Mouse (Mus musculus) activated CD4-positive, CD25-positive, alpha-beta regulatory T cell, adult 4 months (primary cell): Measurements from ENCODE around the gene Grap. TPM values are rescaled to one million over a fixed set of nuclear protein-coding genes. Genes with fewer than 3 reads are reported as not detected.

Experiments used
- ATAC-seq: one replicate; pipeline ENCODE4 v1.8.0; 2017
- polyA plus RNA-seq, 2 experiments: library from polyadenylated mRNA; unstranded; fragments of 100-300 nt; shearing (Covaris generic); gene quantifications; one replicate each; pipeline ENCODE4 v1.2.1; 2017

Gene Grap
- polyA plus RNA-seq, 2 experiments from 2014 or later = 171 to 177 TPM

DNA sequence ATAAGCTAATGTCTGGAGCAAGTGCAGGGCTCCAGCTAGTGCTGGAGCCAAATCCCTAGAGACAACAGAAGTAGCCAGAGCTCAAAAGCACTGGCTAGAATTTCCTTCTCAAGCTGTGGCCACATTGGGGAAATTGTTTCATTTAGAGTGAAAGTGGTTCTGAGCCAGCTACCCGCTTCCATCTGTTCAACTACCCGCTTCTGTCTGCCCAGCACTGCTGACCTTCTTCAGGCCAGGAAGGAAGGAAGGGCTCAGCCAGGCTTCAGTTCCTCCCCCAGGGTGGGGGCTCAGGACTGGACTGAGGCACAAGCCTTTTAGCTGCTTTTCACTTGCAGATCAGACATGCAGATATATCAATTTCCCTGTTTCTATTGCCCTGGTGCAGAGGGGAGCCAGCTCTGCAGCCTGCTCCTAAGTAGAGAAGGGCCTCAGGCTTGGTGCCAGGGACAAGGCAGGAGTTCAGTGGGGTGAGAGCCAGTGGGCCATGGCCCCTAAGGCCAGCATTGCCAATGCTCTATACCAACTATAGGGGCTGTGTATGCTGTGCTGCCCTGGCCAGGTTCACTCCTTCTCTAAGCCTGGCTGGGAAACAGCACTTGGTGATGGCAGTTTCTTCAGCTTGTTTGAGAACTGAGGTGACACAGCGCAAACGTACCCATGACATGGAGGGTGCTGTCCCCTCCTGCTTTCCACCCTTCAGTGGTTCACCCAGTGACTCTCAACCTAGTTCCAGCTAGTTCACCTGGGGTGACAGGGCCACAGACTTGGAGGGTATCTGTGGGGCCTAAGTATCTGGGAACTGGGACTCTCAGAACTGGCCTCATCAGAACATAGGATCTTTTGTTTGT is 6.2 kb downstream of the Grap start:
- ATAC-seq = no peak

DNA sequence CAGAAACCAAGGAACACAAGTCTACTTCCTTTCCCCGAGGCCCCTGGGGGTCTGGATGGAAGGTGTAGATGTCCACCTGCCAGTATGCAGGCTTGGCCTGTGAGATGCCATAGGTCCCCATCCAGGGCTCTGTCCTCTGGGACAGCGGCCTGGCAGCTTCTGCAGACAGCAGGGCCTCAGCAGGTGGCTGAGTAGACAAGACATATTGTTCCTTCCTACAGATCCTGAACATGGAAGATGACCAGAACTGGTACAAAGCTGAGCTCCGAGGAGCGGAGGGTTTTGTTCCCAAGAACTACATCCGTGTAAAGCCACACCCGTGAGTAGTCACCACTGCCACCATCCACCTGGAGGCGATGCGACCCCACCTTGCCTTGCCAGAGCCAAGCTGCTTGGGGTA is 6.9 kb downstream of the Grap start:
- ATAC-seq = no peak

DNA sequence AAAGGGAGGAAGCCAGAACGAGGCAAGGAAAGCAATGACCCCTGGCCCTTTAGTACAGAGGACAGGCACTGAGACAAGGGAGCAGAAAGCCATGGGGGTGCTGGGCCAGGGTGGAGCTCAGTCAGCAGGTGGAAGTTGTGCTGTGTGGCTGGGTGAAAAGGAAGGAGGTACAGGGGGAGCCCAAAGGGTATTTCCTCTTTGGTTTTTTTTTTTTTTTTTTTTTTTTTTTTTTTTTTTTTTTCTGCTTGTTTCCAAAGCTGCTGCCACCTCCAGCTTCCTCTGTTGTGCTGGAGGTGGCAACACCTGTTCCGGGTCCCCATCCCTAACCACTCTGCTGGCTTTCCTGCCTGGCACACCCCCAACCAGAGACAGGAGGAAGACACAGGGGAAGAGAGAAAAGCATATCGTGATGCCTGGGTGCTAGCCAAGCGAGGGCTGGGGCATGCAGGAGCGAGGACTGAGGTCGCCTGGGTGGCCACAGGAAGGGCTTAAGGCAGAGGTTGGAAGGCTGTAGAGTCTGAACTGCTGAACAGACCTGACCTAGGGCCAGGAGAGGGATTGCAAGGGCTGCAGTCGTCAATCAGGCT is 7.8 kb downstream of the Grap start:
- ATAC-seq = peak; percentile 75

DNA sequence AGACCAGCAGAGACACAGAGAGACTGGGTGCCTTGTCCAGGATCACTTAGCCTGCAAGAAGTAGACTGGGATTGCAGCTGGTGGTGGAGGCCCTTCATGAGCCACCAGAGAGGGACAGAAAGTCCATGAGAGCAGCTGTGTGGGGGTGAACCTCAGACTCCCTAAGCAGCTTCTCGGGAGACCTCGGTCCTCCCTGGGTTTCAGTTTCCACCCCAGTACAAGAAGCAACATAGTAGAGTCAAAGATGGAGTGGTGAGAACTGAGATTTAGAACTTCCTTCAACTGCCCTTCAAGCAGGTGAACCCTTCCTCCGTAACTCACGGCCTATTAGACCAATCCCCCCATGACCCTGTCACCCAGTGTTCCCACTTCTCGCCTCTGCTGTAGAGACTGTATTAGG is 9.1 kb downstream of the Grap start:
- no peak for ATAC-seq

DNA sequence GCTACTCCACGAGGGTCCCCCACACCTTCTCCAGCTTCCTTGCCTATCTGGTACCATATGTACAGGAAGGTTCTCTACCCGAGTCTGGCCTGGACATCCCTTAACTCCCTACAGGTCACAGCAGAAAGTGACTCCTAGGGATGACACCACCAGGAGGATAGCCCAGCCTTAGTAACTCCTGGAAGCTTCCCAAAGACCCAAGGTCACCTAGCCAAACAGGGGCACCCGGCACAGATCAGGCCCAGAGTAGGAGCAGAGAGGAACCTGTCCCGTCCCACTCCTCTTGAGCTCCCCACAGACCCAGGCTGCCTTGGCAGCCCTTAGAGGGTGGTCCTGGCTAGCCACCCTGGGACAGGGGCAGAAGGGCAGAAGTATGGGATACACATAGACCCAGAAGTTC is 12.3 kb downstream of the Grap start:
- ATAC-seq = no peak

DNA sequence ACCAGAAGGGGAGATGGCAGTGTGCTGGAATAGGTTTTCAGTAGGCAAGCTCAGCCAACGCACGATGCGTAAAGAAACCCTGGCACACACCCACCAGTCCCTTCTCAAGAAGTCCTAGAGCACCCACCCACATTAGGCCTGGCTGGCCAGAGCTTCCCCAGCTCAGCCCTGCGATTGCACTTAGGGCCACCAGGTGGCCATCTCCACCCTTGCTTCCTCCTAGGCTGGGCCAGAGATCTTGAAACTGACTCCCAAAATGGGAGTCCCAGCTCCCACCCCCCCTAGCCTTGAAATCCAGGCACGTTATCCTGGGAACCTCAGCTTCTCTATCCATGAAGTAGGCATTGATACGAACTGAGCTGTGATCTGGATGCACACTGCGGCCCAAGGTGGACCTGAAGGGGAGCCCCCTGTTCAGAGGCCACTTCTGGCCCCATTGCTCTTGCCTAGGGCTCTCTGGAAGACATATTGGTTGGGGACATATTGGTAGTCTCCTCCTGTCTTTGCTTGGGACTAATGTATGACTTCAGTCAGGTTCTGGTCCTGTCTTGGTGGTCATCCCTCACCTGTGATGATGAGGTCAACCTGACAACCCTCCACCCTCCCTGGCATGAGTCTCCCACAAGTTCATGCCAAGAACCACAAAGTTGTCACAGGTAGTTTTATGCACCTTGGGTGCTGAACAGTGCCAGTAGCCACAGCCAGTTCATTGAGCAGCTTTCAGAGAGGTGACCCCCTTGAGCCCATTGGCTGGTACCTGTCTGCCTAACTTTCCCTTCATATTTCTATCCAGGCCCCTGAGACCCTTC is 13.1 kb downstream of the Grap start:
- ATAC-seq = no peak

DNA sequence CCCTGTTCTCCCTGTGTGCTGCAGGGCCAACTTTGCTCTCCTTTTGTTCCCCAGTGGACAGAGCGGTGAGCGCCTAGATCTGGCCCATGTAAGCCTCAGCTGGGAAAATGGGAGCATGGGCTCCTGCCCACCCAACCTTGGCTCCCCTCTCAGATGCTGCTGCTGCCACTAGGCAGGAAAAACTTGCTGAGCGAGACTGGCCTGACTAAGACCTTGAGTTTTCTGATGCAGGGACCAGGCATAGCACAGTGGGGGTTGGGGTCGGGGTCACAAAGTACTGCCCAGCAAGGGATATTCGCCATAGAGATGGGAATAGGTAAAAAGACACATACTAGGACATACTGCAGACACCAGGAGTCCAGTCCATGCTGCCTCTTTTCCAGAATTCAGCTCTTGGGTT is 14.2 kb downstream of the Grap start:
- ATAC-seq = no peak

DNA sequence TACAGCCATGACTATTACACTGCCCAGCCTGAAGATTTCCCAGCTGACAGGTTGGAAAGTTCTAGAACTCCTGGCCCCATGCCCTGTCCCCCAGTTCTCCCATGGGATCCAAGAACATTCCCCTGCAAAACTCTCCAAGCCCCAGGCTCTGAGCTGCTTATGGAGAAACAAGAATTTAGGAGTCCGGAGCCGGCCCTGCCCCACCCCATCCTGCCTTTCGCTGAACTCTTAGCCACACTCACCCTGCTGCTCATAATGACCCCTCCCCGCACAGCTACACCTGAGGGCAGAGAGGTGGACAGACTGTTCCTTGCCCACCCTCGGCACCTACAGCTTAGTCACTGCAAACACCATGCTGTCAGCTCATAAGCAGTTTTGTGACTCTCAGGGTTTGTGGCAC is 14.7 kb downstream of the Grap start:
- no peak for ATAC-seq

DNA sequence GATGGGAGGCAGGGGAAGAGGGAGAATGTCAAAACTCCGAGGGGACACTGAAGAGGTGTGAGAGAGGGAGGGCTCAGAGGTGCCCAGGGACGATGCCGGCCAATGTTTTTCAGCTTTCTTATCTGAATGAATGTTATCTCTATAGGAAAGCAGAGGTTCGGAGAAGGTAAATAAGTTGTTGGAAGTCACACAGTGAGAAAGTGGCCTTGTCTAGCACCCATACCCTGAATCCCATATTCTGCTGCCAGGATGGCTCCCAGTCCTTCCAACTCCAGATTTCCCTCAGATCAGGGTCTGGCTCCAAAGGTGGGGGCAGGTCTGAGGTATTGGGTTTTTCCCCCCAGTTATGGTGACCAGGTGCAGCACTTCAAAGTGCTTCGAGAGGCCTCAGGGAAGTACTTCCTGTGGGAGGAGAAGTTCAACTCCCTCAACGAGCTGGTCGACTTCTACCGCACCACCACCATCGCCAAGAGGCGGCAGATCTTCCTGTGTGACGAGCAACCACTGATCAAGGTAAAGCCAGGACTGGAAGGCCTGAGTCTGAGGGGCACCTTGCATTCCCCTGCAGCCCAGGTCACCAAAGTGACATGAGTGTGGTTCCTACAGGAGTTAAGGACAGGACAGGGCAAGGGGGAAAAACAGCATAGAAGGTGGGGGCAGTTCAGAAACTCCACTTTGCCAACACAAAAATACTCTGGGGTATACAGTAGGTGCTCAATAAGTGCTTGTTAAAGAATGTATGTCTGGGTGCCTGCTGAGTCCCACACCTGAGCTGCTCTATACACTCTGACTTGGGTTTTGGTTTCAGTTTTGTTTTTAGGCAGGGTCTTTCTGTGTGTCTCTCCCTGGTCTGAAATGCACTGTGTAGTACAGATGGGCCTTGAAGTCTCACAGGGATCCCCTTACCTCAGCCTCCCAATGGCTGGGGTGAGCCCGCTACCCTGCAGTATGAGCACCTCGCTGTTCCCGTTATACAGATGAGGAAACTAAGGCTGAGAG is 16.7 kb downstream of the Grap start:
- ATAC-seq = peak; percentile 70

DNA sequence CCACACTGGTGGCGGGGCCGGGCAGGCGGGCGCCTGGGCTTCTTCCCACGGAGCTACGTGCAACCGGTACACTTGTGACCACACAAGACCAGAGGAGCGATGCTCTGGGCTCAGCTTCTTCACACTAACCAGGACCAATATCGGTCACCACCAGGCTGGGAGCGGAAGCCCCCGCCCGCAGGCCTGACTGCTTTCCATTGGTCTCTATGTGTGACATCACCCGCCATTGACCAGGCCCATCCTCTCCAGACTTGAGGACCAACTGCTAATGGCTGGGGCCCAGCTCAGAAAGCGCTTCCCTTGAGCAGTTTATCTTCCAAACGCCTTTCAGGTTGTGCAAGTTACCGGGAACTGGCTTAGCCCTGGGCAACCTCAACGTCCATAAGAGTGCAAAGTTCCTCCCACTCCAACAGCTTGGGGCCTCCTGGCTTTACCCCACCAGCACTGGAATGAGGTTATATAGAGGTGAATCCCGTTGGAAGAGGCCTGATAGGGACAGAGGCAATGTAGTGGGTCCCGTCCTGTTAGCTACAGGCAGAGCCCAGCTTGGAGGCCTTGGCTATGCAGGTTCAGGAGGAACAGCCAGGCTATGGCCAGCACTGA is 18.8 kb downstream of the Grap start:
- ATAC-seq = no peak

DNA sequence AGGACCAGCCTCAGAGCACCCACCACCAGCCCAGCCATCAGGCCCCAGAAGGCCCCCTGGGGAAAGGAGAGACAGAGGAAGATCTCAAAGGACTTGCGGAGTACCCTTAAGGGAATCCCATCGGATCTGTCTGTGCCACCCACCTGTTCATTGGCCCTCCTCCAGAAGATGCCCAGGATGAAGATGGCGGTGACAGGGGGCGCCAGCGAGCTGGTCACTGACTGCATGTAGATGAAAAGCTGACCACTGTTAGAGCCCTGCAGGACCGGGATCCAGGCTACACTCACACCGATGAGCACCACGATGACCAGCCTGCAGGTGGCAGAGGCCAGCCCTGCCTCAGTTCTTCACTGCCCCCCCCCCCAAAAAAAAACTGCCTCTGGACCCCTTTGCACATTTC is 20.6 kb downstream of the Grap start:
- no peak for ATAC-seq

DNA sequence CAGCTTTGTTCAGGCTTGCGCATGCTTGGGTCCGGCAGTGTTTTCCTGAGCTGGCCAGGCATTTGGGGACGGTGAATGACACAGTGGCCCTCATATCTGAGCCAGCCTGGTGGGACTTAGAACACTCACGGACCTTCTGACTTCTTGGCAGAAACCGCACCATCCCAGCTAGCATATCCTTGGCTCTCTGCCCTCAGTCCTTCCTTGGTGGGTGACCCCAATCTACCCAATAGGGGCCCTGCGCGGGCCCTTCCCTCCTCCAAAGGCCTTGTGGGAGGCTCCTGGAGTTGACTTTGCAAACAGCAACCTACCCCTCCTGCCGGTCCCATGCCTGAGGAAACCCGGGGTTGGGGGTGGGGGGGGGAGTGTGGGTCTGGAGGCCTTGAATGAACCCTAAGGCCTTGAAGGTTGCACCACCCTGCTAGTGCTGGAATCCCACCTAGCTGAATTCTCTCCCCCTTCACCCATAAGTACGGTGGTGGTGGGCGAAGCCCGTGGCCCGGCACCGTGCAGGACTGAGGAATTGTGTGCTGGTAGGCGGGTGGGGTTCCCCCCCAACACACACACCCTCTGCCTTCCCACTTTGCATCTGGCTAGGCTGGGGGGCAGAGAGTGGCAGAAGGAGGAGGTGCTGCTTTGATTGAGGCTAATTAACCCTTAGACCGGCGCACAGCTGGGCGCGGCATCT is 21.2 kb downstream of the Grap start:
- no peak for ATAC-seq

DNA sequence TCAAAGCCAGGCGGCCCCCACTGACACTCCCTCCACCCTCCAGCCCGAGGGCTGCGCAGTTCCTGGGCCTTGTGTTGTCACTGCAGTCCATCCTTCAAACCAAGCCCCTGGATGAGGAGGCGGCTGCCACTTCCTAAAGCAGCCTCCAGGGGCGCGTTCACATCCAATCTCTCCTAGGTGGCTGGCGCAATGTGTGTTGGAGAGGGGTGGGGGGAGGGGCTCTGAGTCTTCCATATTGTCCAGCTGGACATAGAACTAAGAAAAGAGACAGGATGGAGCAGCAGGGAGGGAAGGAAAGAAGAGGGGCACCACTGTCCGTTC is 21.7 kb downstream of the Grap start:
- no peak for ATAC-seq

DNA sequence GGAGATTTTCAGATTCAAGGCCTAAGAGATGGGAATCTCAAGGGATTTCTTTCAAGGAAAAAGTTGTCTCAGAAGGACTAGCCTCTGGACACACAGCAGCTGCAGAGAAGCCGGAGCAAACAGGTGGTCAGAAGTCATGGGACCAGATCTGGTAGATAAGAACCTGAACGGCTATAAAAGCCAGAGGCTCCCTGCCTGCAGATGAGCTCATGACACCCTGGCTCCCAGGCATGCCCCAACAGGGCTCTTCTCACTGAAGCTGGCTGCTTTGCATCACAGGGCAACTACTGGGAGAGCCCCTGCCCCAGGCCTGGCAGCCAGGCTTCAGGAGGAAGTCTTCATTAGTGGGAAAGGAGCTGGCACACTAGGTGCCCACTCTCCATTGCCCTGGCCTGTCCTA is 22.3 kb downstream of the Grap start:
- ATAC-seq = no peak

DNA sequence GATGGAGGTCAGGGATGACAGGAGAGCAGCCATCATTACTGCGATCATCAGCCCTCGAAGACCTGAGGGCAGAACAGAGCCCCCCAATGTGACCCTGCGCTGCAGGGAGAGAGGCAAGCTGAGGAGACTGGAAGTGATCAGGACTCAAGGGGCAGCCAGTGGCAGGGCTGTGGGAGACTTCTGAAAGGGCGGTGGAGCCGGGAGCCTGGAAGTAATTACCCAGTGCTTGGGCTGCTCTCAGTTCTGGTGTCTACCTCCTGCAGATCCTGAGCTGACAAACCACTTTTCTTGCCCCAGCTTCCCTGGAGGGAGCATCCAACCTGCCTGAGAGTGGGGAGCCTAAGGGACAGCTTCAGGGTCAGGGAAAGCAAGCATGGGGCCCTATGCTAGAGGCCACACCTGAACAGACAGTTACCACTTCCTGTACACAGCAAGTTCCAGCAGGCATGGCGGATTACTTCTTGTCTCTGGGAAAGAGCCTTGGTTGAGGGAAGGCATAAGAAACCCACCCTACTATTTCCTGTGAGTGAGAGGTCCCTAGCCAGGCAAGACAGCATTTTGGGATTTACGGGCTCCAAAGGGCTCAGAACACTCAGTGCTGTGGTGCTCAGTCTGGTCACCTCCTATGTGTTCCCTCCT is 23.3 kb downstream of the Grap start:
- no peak for ATAC-seq

DNA sequence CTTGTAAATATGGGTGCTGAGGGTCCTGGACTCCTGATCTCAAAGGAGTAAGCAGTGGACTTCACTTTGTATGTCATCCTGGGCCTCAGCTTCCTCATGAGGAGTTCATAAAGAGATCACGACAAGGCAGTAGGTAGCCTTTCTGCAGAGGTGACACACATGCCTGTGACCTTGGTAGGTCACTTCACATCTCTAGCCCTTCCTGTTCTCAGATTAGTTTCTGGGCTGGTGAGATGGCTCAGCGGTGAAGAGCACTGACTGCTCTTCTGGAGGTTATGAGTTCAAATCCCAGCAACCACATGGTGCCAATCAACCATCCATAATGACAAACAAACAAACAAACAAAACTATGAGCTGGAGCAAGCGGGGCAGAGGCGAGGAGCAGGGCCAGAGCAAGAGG is 24.6 kb downstream of the Grap start:
- ATAC-seq = no peak

DNA sequence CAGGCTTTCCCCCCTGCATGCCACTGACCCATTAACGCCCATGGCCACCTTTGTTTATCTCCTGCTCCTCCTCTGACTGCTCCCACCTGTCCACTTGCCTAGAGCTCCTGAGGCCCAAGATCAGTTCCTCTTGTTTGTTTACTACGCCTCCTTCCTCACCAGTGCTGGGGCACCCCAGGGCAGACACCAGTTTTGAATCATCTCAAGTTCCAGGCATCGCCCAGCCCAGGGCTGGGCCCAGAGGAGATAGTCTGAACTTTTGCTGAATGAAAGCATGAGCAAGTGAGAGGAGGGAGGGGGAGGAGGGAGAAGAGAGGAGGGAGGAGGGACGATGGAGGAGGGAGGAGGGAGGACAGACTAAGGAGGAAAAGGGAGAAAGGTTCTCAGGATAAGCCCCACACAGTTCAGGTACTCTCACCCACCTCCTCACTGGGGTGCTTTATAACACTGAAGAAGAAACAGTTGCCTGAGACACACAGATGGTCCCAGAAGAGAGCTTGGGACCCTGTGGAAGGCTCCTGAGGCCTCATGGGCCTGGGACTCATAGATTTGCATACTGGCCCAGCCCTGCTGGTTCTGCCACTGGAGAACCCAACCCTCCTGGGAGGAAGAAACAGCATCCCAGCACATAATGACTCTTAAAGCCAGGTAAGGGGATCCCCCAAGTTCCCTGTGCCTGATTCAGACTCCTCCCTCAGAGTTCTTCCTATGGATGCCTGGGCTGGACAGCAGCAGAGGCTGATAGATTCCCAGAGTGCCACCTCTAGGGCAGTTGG is 26.2 kb downstream of the Grap start:
- no peak for ATAC-seq

DNA sequence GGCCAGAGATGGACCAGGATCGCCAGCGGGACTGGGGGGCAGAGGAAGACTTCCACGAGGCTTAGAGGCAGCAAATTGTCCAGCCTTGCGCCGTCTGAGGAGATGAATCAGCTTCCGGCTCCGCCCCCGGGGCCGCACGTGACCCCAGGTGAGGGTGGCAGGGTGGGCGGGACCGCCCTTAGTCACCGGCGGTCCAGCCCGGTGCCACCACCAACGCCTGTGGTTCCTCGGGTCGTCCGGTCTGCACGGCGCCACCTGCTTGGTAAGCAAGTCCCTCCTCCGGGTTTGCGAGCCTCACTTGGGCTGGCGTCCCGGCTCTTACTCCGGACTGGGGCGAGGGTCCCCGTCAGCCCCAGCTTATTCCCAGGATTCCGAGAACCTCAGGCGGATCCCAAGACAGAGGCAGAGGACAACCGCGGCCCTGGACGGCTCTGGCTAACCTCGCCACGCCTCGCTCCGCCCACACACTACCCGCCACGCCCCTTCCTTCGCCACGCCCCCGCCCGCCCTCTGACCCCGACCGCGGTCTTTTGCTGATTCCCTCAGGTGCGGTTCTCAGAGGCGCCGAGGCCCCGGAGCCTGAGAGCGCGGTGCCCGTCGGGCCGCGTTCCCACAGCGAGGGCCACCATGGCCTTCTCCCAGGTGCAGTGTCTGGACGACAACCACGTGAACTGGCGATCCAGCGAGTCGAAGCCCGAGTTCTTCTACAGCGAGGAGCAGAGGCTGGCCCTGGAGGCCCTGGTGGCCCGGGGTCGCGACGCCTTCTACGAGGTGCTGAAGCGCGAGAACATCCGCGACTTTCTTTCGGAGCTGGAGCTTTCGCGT is 31.1 kb downstream of the Grap start, which contains the start of gene Fam83g:
Fam83g (plus strand) TSS at position 185 of the 825 bp plus-strand sequence.
- peak; percentile 64 for ATAC-seq

DNA sequence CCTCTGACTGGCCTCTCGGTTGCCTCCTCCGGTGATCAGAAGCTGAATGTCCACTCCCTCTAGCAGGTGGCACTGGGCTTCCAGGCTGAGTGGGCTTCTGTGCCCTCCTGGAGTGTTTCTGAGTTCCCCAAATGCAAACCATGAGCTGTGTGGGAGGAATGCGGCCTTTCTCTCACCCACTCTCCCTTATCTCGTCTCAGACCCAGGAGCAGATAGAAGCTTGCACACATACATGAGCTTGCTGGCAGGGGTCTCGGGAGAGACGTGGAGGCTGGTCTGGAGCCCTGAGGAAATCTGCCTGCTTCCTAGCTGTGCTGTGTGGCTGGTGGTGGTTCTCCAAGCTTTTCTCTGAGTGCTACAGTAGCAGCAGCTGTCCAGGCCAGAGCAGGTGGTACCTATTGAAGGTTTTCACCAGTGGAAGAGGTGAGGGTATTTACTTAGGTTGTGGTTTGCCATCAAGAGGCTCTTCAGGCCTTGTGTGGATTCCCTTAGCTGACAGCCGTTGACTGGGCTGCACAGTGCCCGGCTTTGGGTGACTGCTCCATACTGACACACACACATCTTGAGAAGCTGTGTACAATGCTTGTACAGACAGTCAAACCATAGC is 32.2 kb downstream of the Grap start:
- ATAC-seq = no peak
